Mouse (Mus musculus): ENCODE data around the gene Map2k6. TPM values are rescaled to one million over a fixed set of nuclear protein-coding genes. Genes with fewer than 3 reads are reported as not detected.

Map2k6 gene
- polyA plus RNA-seq, 1 experiment from 2014 or later = 38.7 TPM

- no peak overlapping the region for H3K27ac ChIP-seq (ENCODE audit: low read depth, low read length)
- no peak overlapping the region for H3K4me3 ChIP-seq (ENCODE audit: low read depth, low read length)
- 31% methylated on average over 6 of the region's 6 CpGs for WGBS
- peaks cover 17% of the 10 kb centered on the region for H3K4me1 ChIP-seq (ENCODE audit: control insufficient read depth, insufficient read depth, low read length)
- no peaks in the 10 kb centered on the region for H3K36me3 ChIP-seq (ENCODE audit: control insufficient read depth, insufficient read depth, low read length)
- H3K27me3 ChIP-seq (ENCODE audit: control insufficient read depth, insufficient read depth, low read length) = no peaks in the 10 kb centered on the region; the same call in 1 of the 2 replicates
- H3K4me2 ChIP-seq = no peak overlapping the region
- no peak for ATAC-seq (ENCODE audit: low FRiP score)
- peak; percentile 94 for DNase-seq (ENCODE audit: low spot score, missing footprints)
- H3K9me3 ChIP-seq (ENCODE audit: control insufficient read depth, low read length) = no peaks in the 10 kb centered on the region
- no peak overlapping the region for H3K9ac ChIP-seq (ENCODE audit: low read length)
Observed at GRCm38 (mm10) chr11:110483165-110483564, 84.2 kb downstream of the Map2k6 start.

GRCm38 (mm10) chr11:110484426-110484825, 85.5 kb downstream of the Map2k6 start:
- WGBS = 100% methylated on average over 1 of the region's 1 CpGs
- Histone ChIP-seq H3K4me2 (no peak overlapping the region), H3K9ac (ENCODE audit: low read length) (no peak overlapping the region)

GRCm38 (mm10) chr11:110485081-110485480, 86.2 kb downstream of the Map2k6 start:
- H3K9ac ChIP-seq (ENCODE audit: low read length) = no peak overlapping the region
- no peak for ATAC-seq (ENCODE audit: low FRiP score)
- H3K4me2 ChIP-seq = no peak overlapping the region
- no peaks in the 10 kb centered on the region for H3K36me3 ChIP-seq (ENCODE audit: control insufficient read depth, insufficient read depth, low read length)
- H3K27me3 ChIP-seq (ENCODE audit: control insufficient read depth, insufficient read depth, low read length) = no peaks in the 10 kb centered on the region; the same call in 1 of the 2 replicates
- H3K4me3 ChIP-seq (ENCODE audit: low read depth, low read length) = no peak overlapping the region
- peaks cover 5% of the 10 kb centered on the region for H3K4me1 ChIP-seq (ENCODE audit: control insufficient read depth, insufficient read depth, low read length)
- WGBS = 89% methylated on average over 6 of the region's 6 CpGs
- H3K9me3 ChIP-seq (ENCODE audit: control insufficient read depth, low read length) = no peaks in the 10 kb centered on the region
- H3K27ac ChIP-seq (ENCODE audit: low read depth, low read length) = no peak overlapping the region
- no peak for DNase-seq (ENCODE audit: low spot score, missing footprints)

More at GRCm38 (mm10) chr11:110484426-110484825, 85.5 kb downstream of the Map2k6 start:
- Histone ChIP-seq H3K36me3 (ENCODE audit: control insufficient read depth, insufficient read depth, low read length) (no peaks in the 10 kb centered on the region), H3K27me3 (ENCODE audit: control insufficient read depth, insufficient read depth, low read length) (no peaks in the 10 kb centered on the region; the same call in 1 of the 2 replicates), H3K4me1 (ENCODE audit: control insufficient read depth, insufficient read depth, low read length) (peaks cover 12% of the 10 kb centered on the region), H3K9me3 (ENCODE audit: control insufficient read depth, low read length) (no peaks in the 10 kb centered on the region), H3K27ac (ENCODE audit: low read depth, low read length) (no peak overlapping the region), H3K4me3 (ENCODE audit: low read depth, low read length) (no peak overlapping the region)
- ATAC-seq (ENCODE audit: low FRiP score) (no peak), DNase-seq (ENCODE audit: low spot score, missing footprints) (no peak)

- Histone ChIP-seq H3K4me2 (no peak overlapping the region), H3K4me3 (ENCODE audit: low read depth, low read length) (no peak overlapping the region), H3K27ac (ENCODE audit: low read depth, low read length) (no peak overlapping the region), H3K9ac (ENCODE audit: low read length) (no peak overlapping the region), H3K27me3 (ENCODE audit: control insufficient read depth, insufficient read depth, low read length) (no peaks in the 10 kb centered on the region), H3K36me3 (ENCODE audit: control insufficient read depth, insufficient read depth, low read length) (peaks cover 5% of the 10 kb centered on the region; the same call in 1 of the 2 replicates), H3K9me3 (ENCODE audit: control insufficient read depth, low read length) (no peaks in the 10 kb centered on the region), H3K4me1 (ENCODE audit: control insufficient read depth, insufficient read depth, low read length) (no peaks in the 10 kb centered on the region)
- WGBS = 91% methylated on average over 6 of the region's 6 CpGs
- DNase-seq (ENCODE audit: low spot score, missing footprints) (no peak), ATAC-seq (ENCODE audit: low FRiP score) (no peak)
Observed at GRCm38 (mm10) chr11:110487796-110488195, 88.9 kb downstream of the Map2k6 start.

- Histone ChIP-seq H3K9ac (ENCODE audit: low read length) (no peak overlapping the region), H3K4me1 (ENCODE audit: control insufficient read depth, insufficient read depth, low read length) (no peaks in the 10 kb centered on the region), H3K9me3 (ENCODE audit: control insufficient read depth, low read length) (no peaks in the 10 kb centered on the region), H3K4me2 (no peak overlapping the region), H3K27ac (ENCODE audit: low read depth, low read length) (no peak overlapping the region), H3K27me3 (ENCODE audit: control insufficient read depth, insufficient read depth, low read length) (no peaks in the 10 kb centered on the region), H3K36me3 (ENCODE audit: control insufficient read depth, insufficient read depth, low read length) (peaks cover 9% of the 10 kb centered on the region; the same call in 1 of the 2 replicates), H3K4me3 (ENCODE audit: low read depth, low read length) (no peak overlapping the region)
- WGBS = 93% methylated on average over 7 of the region's 7 CpGs
- DNase-seq (ENCODE audit: low spot score, missing footprints) (no peak), ATAC-seq (ENCODE audit: low FRiP score) (no peak)
Observed at GRCm38 (mm10) chr11:110488301-110488700, 89.4 kb downstream of the Map2k6 start.

GRCm38 (mm10) chr11:110495323-110496060, 96.6 kb downstream of the Map2k6 start:
- Histone ChIP-seq H3K9ac (ENCODE audit: low read length) (no peak overlapping the region), H3K4me2 (no peak overlapping the region), H3K4me3 (ENCODE audit: low read depth, low read length) (no peak overlapping the region), H3K9me3 (ENCODE audit: control insufficient read depth, low read length) (no peaks in the 10 kb centered on the region), H3K36me3 (ENCODE audit: control insufficient read depth, insufficient read depth, low read length) (peaks cover 13% of the 10 kb centered on the region; the same call in 1 of the 2 replicates), H3K27me3 (ENCODE audit: control insufficient read depth, insufficient read depth, low read length) (no peaks in the 10 kb centered on the region), H3K27ac (ENCODE audit: low read depth, low read length) (no peak overlapping the region), H3K4me1 (ENCODE audit: control insufficient read depth, insufficient read depth, low read length) (no peaks in the 10 kb centered on the region)
- DNase-seq (ENCODE audit: low spot score, missing footprints) (no peak), ATAC-seq (ENCODE audit: low FRiP score) (no peak)
- 75% methylated on average over 4 of the region's 4 CpGs for WGBS

GRCm38 (mm10) chr11:110496061-110496446, 97.1 kb downstream of the Map2k6 start:
- peak; percentile 24; the same call in 1 of the 2 replicates for ATAC-seq (ENCODE audit: low FRiP score)
- H3K27me3 ChIP-seq (ENCODE audit: control insufficient read depth, insufficient read depth, low read length) = no peaks in the 10 kb centered on the region
- H3K4me1 ChIP-seq (ENCODE audit: control insufficient read depth, insufficient read depth, low read length) = no peaks in the 10 kb centered on the region
- H3K27ac ChIP-seq (ENCODE audit: low read depth, low read length) = no peak overlapping the region
- H3K9ac ChIP-seq (ENCODE audit: low read length) = no peak overlapping the region
- H3K4me3 ChIP-seq (ENCODE audit: low read depth, low read length) = no peak overlapping the region
- peak; percentile 88 for DNase-seq (ENCODE audit: low spot score, missing footprints)
- H3K9me3 ChIP-seq (ENCODE audit: control insufficient read depth, low read length) = no peaks in the 10 kb centered on the region
- no peak overlapping the region for H3K4me2 ChIP-seq
- H3K36me3 ChIP-seq (ENCODE audit: control insufficient read depth, insufficient read depth, low read length) = peaks cover 14% of the 10 kb centered on the region; the same call in 1 of the 2 replicates
- 55% methylated on average over 12 of the region's 12 CpGs for WGBS

- H3K36me3 ChIP-seq (ENCODE audit: control insufficient read depth, insufficient read depth, low read length) = peaks cover 9% of the 10 kb centered on the region; the same call in 1 of the 2 replicates
- no peak overlapping the region for H3K27ac ChIP-seq (ENCODE audit: low read depth, low read length)
- ATAC-seq (ENCODE audit: low FRiP score) (no peak), DNase-seq (ENCODE audit: low spot score, missing footprints) (no peak)
- H3K9me3 ChIP-seq (ENCODE audit: control insufficient read depth, low read length) = no peaks in the 10 kb centered on the region
- no peak overlapping the region for H3K4me3 ChIP-seq (ENCODE audit: low read depth, low read length)
- 86% methylated on average over 8 of the region's 8 CpGs for WGBS
- no peak overlapping the region for H3K9ac ChIP-seq (ENCODE audit: low read length)
- H3K27me3 ChIP-seq (ENCODE audit: control insufficient read depth, insufficient read depth, low read length) = no peaks in the 10 kb centered on the region
- no peak overlapping the region for H3K4me2 ChIP-seq
- no peaks in the 10 kb centered on the region for H3K4me1 ChIP-seq (ENCODE audit: control insufficient read depth, insufficient read depth, low read length)
Observed at GRCm38 (mm10) chr11:110497743-110498142, 98.8 kb downstream of the Map2k6 start.

- H3K27me3 ChIP-seq (ENCODE audit: control insufficient read depth, insufficient read depth, low read length) = no peaks in the 10 kb centered on the region
- no peaks in the 10 kb centered on the region for H3K9me3 ChIP-seq (ENCODE audit: control insufficient read depth, low read length)
- no peaks in the 10 kb centered on the region for H3K4me1 ChIP-seq (ENCODE audit: control insufficient read depth, insufficient read depth, low read length)
- no peak overlapping the region for H3K9ac ChIP-seq (ENCODE audit: low read length)
- peak; percentile 64; the same call in 1 of the 2 replicates for ATAC-seq (ENCODE audit: low FRiP score)
- peaks cover 5% of the 10 kb centered on the region; the same call in 1 of the 2 replicates for H3K36me3 ChIP-seq (ENCODE audit: control insufficient read depth, insufficient read depth, low read length)
- no peak for DNase-seq (ENCODE audit: low spot score, missing footprints)
- H3K4me2 ChIP-seq = no peak overlapping the region
- no peak overlapping the region for H3K4me3 ChIP-seq (ENCODE audit: low read depth, low read length)
- H3K27ac ChIP-seq (ENCODE audit: low read depth, low read length) = no peak overlapping the region
- 74% methylated on average over 6 of the region's 6 CpGs for WGBS
Observed at GRCm38 (mm10) chr11:110498651-110499213, 99.8 kb downstream of the Map2k6 start.

All from midbrain, embryonic 11.5 days (tissue).